Mouse (Mus musculus) kidney, embryonic 14.5 days (tissue): ENCODE measurements around the gene Ciapin1. TPM values are rescaled to one million over a fixed set of nuclear protein-coding genes. Genes with fewer than 3 reads are reported as not detected.
"Not testable (repeated sequence)": the region's sequence is repeated elsewhere in the genome, so short reads cannot be mapped to it uniquely, and the experiment has no call there.

Experiments used
- ATAC-seq: fragments of 200-750 bp; cut with Nextera tagmentation; 2 replicates; pipeline ENCODE4 v1.8.0; 2017; ENCODE audit warnings: moderate number of reproducible peaks, mild to moderate bottlenecking, moderate TSS enrichment, moderate library complexity; ENCODE audit not compliant: low FRiP score, low TSS enrichment
- H3K27ac ChIP-seq: fragments of 300-500 bp; sonication (generic); 2 replicates; pipeline ENCODE4 v1.5.1; 2014; ENCODE audit warnings: low read depth, mild to moderate bottlenecking, low read length, moderate library complexity, mixed read lengths
- H3K27me3 ChIP-seq: fragments of 300-500 bp; sonication (generic); 2 replicates; pipeline ENCODE4 v1.6.1; 2014; ENCODE audit warnings: mild to moderate bottlenecking, low read length; ENCODE audit not compliant: control insufficient read depth, insufficient read depth
- H3K36me3 ChIP-seq: fragments of 300-500 bp; sonication (generic); 2 replicates; pipeline ENCODE4 v1.6.1; 2014; ENCODE audit warnings: low read length, mixed read lengths; ENCODE audit not compliant: control insufficient read depth, insufficient read depth
- H3K4me1 ChIP-seq: fragments of 300-500 bp; sonication (generic); 2 replicates; pipeline ENCODE4 v1.6.1; 2014; ENCODE audit warnings: low read length, mixed read lengths; ENCODE audit not compliant: control insufficient read depth, insufficient read depth
- H3K4me2 ChIP-seq: fragments of 300-500 bp; sonication (generic); replicated peaks from 2 replicates; pipeline ENCODE4 v1.6.1; 2014; ENCODE audit warnings: low read depth, mild to moderate bottlenecking, low read length
- H3K4me3 ChIP-seq: fragments of 300-500 bp; sonication (generic); 2 replicates; pipeline ENCODE4 v1.5.1; 2014; ENCODE audit warnings: mild to moderate bottlenecking, low read length
- H3K9ac ChIP-seq: fragments of 300-500 bp; sonication (generic); 2 replicates; pipeline ENCODE4 v1.6.1; 2014; ENCODE audit warnings: low read depth, mild to moderate bottlenecking, low read length, moderate library complexity
- H3K9me3 ChIP-seq: fragments of 300-500 bp; sonication (generic); 2 replicates; pipeline ENCODE4 v1.6.1; 2016; ENCODE audit warnings: low read length; ENCODE audit not compliant: control insufficient read depth
- WGBS: fragments of 180-500 bp; shearing (Covaris S2); extraction: QIAGEN DNeasy Blood & Tissue Kit; methylation state at CpG from one replicate; pipeline ENCODE4 v1.1.7; 2014; 5-methylcytosine and 5-hydroxymethylcytosine counted together
- polyA plus RNA-seq: library from polyadenylated mRNA; unstranded; fragments of >200 nt; fragmentation: Nextera tagmentation; extraction: Ambion mirVana; gene quantifications from 2 replicates; pipeline ENCODE4 v1.2.1, GENCODE M21; 2014

Ciapin1 gene
- polyA plus RNA-seq, 1 experiment from 2014 or later, result 102 TPM

- H3K27ac ChIP-seq, result no peak overlapping the region
- no peaks in the 10 kb centered on the region for H3K4me1 ChIP-seq
- no peaks in the 10 kb centered on the region for H3K9me3 ChIP-seq
- peaks cover 66% of the 10 kb centered on the region for H3K36me3 ChIP-seq
- no peak overlapping the region for H3K4me3 ChIP-seq
- H3K27me3 ChIP-seq, result no peaks in the 10 kb centered on the region
- no peak for ATAC-seq
- H3K9ac ChIP-seq, result no peak overlapping the region
- 91% methylated on average over 12 of the region's 12 CpGs for WGBS
- no peak overlapping the region for H3K4me2 ChIP-seq
Observed at GRCm38 (mm10) chr8:94862487-94863220, 24.5 kb upstream of the Ciapin1 start.

GRCm38 (mm10) chr8:94861352-94861910 is 23.3 kb upstream of the Ciapin1 start:
- no peak for ATAC-seq

GRCm38 (mm10) chr8:94857346-94858173 is 19.4 kb upstream of the Ciapin1 start, which contains the start of gene Polr2c:
Gene Polr2c, plus strand, starts transcription at chr8:94857450.
- 1% methylated on average over 67 of the region's 68 CpGs for WGBS

More at GRCm38 (mm10) chr8:94861352-94861910, 23.3 kb upstream of the Ciapin1 start:
- 78% methylated on average over 8 of the region's 8 CpGs for WGBS
- H3K27ac ChIP-seq, result no peak overlapping the region
- H3K4me2 ChIP-seq, result no peak overlapping the region
- H3K4me1 ChIP-seq, result no peaks in the 10 kb centered on the region
- H3K9ac ChIP-seq, result no peak overlapping the region
- H3K36me3 ChIP-seq, result peaks cover 56% of the 10 kb centered on the region
- no peaks in the 10 kb centered on the region for H3K27me3 ChIP-seq
- no peak overlapping the region for H3K4me3 ChIP-seq
- H3K9me3 ChIP-seq, result no peaks in the 10 kb centered on the region

GRCm38 (mm10) chr8:94857011-94857345 is 18.8 kb upstream of the Ciapin1 start:
- ATAC-seq, result no peak
- H3K27ac ChIP-seq, result no peak overlapping the region
- H3K4me1 ChIP-seq, result no peaks in the 10 kb centered on the region
- no peaks in the 10 kb centered on the region for H3K9me3 ChIP-seq
- H3K4me2 ChIP-seq, result no peak overlapping the region
- peaks cover 42% of the 10 kb centered on the region for H3K36me3 ChIP-seq
- peak overlapping the region; percentile 88; the same call in 1 of the 2 replicates for H3K4me3 ChIP-seq
- no peaks in the 10 kb centered on the region for H3K27me3 ChIP-seq
- WGBS, result 26% methylated on average over 5 of the region's 5 CpGs
- H3K9ac ChIP-seq, result no peak overlapping the region

More at GRCm38 (mm10) chr8:94857346-94858173, 19.4 kb upstream of the Ciapin1 start, which contains the start of gene Polr2c:
- H3K4me1 ChIP-seq, result no peaks in the 10 kb centered on the region
- peak within 1 kb of the TSS; percentile 88 for H3K4me3 ChIP-seq
- peak; percentile 86 for ATAC-seq
- peaks cover 41% of the 10 kb centered on the region; the same call in 1 of the 2 replicates for H3K36me3 ChIP-seq
- H3K4me2 ChIP-seq, result peak within 1 kb of the TSS; percentile 56
- H3K27ac ChIP-seq, result peak within 1 kb of the TSS; percentile 57; the same call in 1 of the 2 replicates
- peak within 1 kb of the TSS; percentile 78 for H3K9ac ChIP-seq
- H3K9me3 ChIP-seq, result no peaks in the 10 kb centered on the region
- H3K27me3 ChIP-seq, result no peaks in the 10 kb centered on the region

GRCm38 (mm10) chr8:94854761-94855160 is 16.6 kb upstream of the Ciapin1 start:
- not testable (repeated sequence) for H3K9me3 ChIP-seq, H3K27ac ChIP-seq, H3K4me2 ChIP-seq, H3K4me1 ChIP-seq, H3K9ac ChIP-seq, H3K4me3 ChIP-seq, H3K27me3 ChIP-seq, ATAC-seq
- peaks cover 51% of the 10 kb centered on the region for H3K36me3 ChIP-seq
- WGBS, result 89% methylated on average over 11 of the region's 11 CpGs

GRCm38 (mm10) chr8:94850049-94850448 is 11.9 kb upstream of the Ciapin1 start:
- no peak overlapping the region for H3K27ac ChIP-seq
- H3K4me2 ChIP-seq, result no peak overlapping the region
- ATAC-seq, result no peak
- 93% methylated on average over 5 of the region's 5 CpGs for WGBS
- no peaks in the 10 kb centered on the region for H3K4me1 ChIP-seq
- no peak overlapping the region for H3K4me3 ChIP-seq
- H3K9ac ChIP-seq, result no peak overlapping the region
- no peaks in the 10 kb centered on the region for H3K9me3 ChIP-seq
- no peaks in the 10 kb centered on the region for H3K27me3 ChIP-seq
- peaks cover 59% of the 10 kb centered on the region for H3K36me3 ChIP-seq

- H3K9ac ChIP-seq, result no peak overlapping the region
- H3K27ac ChIP-seq, result no peak overlapping the region
- H3K36me3 ChIP-seq, result peaks cover 14% of the 10 kb centered on the region; the same call in 1 of the 2 replicates
- H3K27me3 ChIP-seq, result no peaks in the 10 kb centered on the region
- ATAC-seq, result no peak
- no peak overlapping the region for H3K4me2 ChIP-seq
- H3K9me3 ChIP-seq, result no peaks in the 10 kb centered on the region
- H3K4me3 ChIP-seq, result no peak overlapping the region
- H3K4me1 ChIP-seq, result peaks cover 9% of the 10 kb centered on the region
- WGBS, result 50% methylated on average over 2 of the region's 2 CpGs
Observed at GRCm38 (mm10) chr8:94841183-94841582, 3.0 kb upstream of the Ciapin1 start.

GRCm38 (mm10) chr8:94838600-94838999 is 442 bp upstream of the Ciapin1 start:
- Histone ChIP-seq H3K4me1 (peaks cover 9% of the 10 kb centered on the region), H3K9me3 (no peaks in the 10 kb centered on the region), H3K27ac (peak overlapping the region; percentile 77), H3K4me2 (peak overlapping the region; percentile 64), H3K4me3 (peak overlapping the region; percentile 94), H3K27me3 (no peaks in the 10 kb centered on the region), H3K36me3 (no peaks in the 10 kb centered on the region), H3K9ac (peak overlapping the region; percentile 95)
- WGBS, result under 1% methylated on average over 24 of the region's 24 CpGs
- ATAC-seq, result peak; percentile 46
